Comparison of ENCODE assay signal across 8 mouse cellular contexts in genomic region chr10:7726501-7726812, GRCm38 (mm10). TPM values are rescaled to one million over a fixed set of nuclear protein-coding genes. Genes with fewer than 3 reads are reported as not detected.
DNase-seq lines count a peak whose midpoint lies in the region; ATAC-seq and TF ChIP-seq lines count a peak whose summit lies in the region.

No protein-coding gene starts in this region.

- intact Hi-C loops in heart, adult 2 months (cut with DNase I) = loop anchor here (5.0 kb wide), 2 partner anchors 44 to 56 kb away; partner anchors contain the start of genes Lats1 and Pcmt1

- TF ChIP-seq POLR2A in heart, adult 2 months (IDR thresholded peaks at IDR 0.05; ENCODE audit: insufficient read depth, low read depth, low read length) = no peak
- no peak for TF ChIP-seq POLR2A in CH12.LX (IDR thresholded peaks at IDR 0.05; ENCODE audit: low read depth, low read length)

- dilution Hi-C loops in CH12.LX (cut with MboI; ENCODE audit: extremely low pct_ligation_motif_present, extremely low pct_unique_long_range_greater_than_20kb, low sequenced_read_pairs) = no loop called here

- 0% methylated on average over 8 of the region's 8 CpGs for WGBS in heart, adult 2 months
- 0% methylated on average over 8 of the region's 8 CpGs for WGBS in forebrain, embryonic 13.5 days
- WGBS in liver, embryonic 15.5 days (ENCODE audit: insufficient replicate concordance) = 2% methylated on average over 8 of the region's 8 CpGs

- ATAC-seq in forebrain, embryonic 13.5 days = no peak
- ATAC-seq in liver, embryonic 15.5 days (ENCODE audit: insufficient read depth) = no peak
- no peak for ATAC-seq in cerebellum, adult (ENCODE audit: insufficient number of reproducible peaks, low FRiP score, low TSS enrichment)
- ATAC-seq in monocyte, adult 5-6 weeks (replicated peaks; ENCODE audit: insufficient number of reproducible peaks, low FRiP score, low TSS enrichment, poor library complexity, severe bottlenecking) = no peak

- no peaks in the 10 kb centered on the region for H3K27me3 ChIP-seq in heart, adult 2 months (ENCODE audit: control insufficient read depth, insufficient read depth, low read length)
- H3K27me3 ChIP-seq in CH12.LX (replicated peaks) = no peaks in the 10 kb centered on the region
- H3K27me3 ChIP-seq in forebrain, embryonic 13.5 days = no peaks in the 10 kb centered on the region
- no peaks in the 10 kb centered on the region for H3K27me3 ChIP-seq in liver, embryonic 15.5 days

- TF ChIP-seq EP300 in heart, adult 2 months (IDR thresholded peaks at IDR 0.05; ENCODE audit: insufficient read depth, low read depth, low read length) = no peak
- no peak for TF ChIP-seq EP300 in CH12.LX (IDR thresholded peaks at IDR 0.05; ENCODE audit: low read length)

- DNase-seq in heart, adult 2 months = no peak
- no peak for DNase-seq in heart, postnatal 4 days
- DNase-seq in CH12.LX (ENCODE audit: extremely low read depth) = peak; percentile 7
- DNase-seq in thymus, adult 18-20 months = no peak

- peak overlapping the region; percentile 80 for H3K27ac ChIP-seq in heart, adult 2 months
- H3K27ac ChIP-seq in CH12.LX (ENCODE audit: insufficient read depth, low read depth) = peak overlapping the region; percentile 26; the same call in 1 of the 2 replicates
- peak overlapping the region; percentile 5; the same call in 1 of the 2 replicates for H3K27ac ChIP-seq in forebrain, embryonic 13.5 days
- H3K27ac ChIP-seq in liver, embryonic 15.5 days (replicated peaks) = peak overlapping the region; percentile 82

- H3K4me1 ChIP-seq in heart, adult 2 months (ENCODE audit: control insufficient read depth, insufficient read depth, low read length) = peaks cover 1% of the 10 kb centered on the region; the same call in 1 of the 2 replicates
- H3K4me1 ChIP-seq in CH12.LX (ENCODE audit: control insufficient read depth in 1 of 2, insufficient read depth in 2 of 2) = peaks cover 2 to 37% of the 10 kb centered on the region in 2 experiments; a peak in 3 of 4 replicates
- peaks cover 24% of the 10 kb centered on the region for H3K4me1 ChIP-seq in forebrain, embryonic 13.5 days
- H3K4me1 ChIP-seq in liver, embryonic 15.5 days (replicated peaks) = peaks cover 24% of the 10 kb centered on the region

- peaks cover 4% of the 10 kb centered on the region; the same call in 1 of the 2 replicates for H3K79me2 ChIP-seq in heart, adult 2 months (replicated peaks; ENCODE audit: control insufficient read depth, insufficient read depth, low read length)
- peaks cover 40% of the 10 kb centered on the region for H3K79me2 ChIP-seq in CH12.LX (replicated peaks; ENCODE audit: control insufficient read depth, extremely low read depth, insufficient read depth, poor library complexity, severe bottlenecking)

- in situ Hi-C loops in CH12.LX (cut with MboI; ENCODE audit: low pct_ligation_motif_present, low pct_unique_long_range_greater_than_20kb, low sequenced_read_pairs) = no loop called here

- TF ChIP-seq CTCF in heart, adult 2 months (IDR thresholded peaks at IDR 0.05) = no peak
- TF ChIP-seq CTCF in CH12.LX (conservative IDR thresholded peaks at IDR 0.05 in 1 of 2, IDR thresholded peaks at IDR 0.05 in 1 of 2; ENCODE audit: low read depth in 2 of 2, low read length in 2 of 2) = no peak

- H3K4me2 ChIP-seq in CH12.LX (ENCODE audit: insufficient read depth, low read depth, poor library complexity, severe bottlenecking) = peak overlapping the region; percentile 73
- peak overlapping the region; percentile 91 for H3K4me2 ChIP-seq in forebrain, embryonic 13.5 days
- peak overlapping the region; percentile 90 for H3K4me2 ChIP-seq in liver, embryonic 15.5 days

- H3K9ac ChIP-seq in heart, adult 2 months (ENCODE audit: low read depth, low read length) = peak overlapping the region; percentile 92
- peak overlapping the region; percentile 84 for H3K9ac ChIP-seq in CH12.LX (ENCODE audit: insufficient read depth, low read depth)
- peak overlapping the region; percentile 86 for H3K9ac ChIP-seq in forebrain, embryonic 13.5 days
- H3K9ac ChIP-seq in liver, embryonic 15.5 days = peak overlapping the region; percentile 63

- H3K36me3 ChIP-seq in heart, adult 2 months (ENCODE audit: control insufficient read depth, insufficient read depth, low read length) = no peaks in the 10 kb centered on the region
- peaks cover 0 to 11% of the 10 kb centered on the region in 2 experiments for H3K36me3 ChIP-seq in CH12.LX (replicated peaks in 1 of 2; ENCODE audit: control insufficient read depth in 1 of 2, insufficient read depth in 1 of 2, low read length in 1 of 2)
- H3K36me3 ChIP-seq in forebrain, embryonic 13.5 days (ENCODE audit: poor library complexity, severe bottlenecking) = no peaks in the 10 kb centered on the region
- no peaks in the 10 kb centered on the region for H3K36me3 ChIP-seq in liver, embryonic 15.5 days (replicated peaks)

- H3K4me3 ChIP-seq in heart, adult 2 months = peak overlapping the region; percentile 78
- peak overlapping the region; percentile 69 to 97 (median 76) for H3K4me3 ChIP-seq in CH12.LX (replicated peaks in 1 of 3; ENCODE audit: low read depth in 2 of 3, low read length in 2 of 3, poor library complexity in 1 of 3)
- peak overlapping the region; percentile 82 for H3K4me3 ChIP-seq in forebrain, embryonic 13.5 days
- H3K4me3 ChIP-seq in liver, embryonic 15.5 days (replicated peaks) = peak overlapping the region; percentile 76

- TF ChIP-seq RAD21 in CH12.LX (IDR thresholded peaks at IDR 0.05; ENCODE audit: low read depth, low read length) = no peak

- no peaks in the 10 kb centered on the region for H3K9me3 ChIP-seq in CH12.LX (replicated peaks; ENCODE audit: low read length)
- no peaks in the 10 kb centered on the region for H3K9me3 ChIP-seq in forebrain, embryonic 13.5 days (replicated peaks)
- no peaks in the 10 kb centered on the region for H3K9me3 ChIP-seq in liver, embryonic 15.5 days (replicated peaks)

TF ChIP-seq in CH12.LX, 34 proteins besides CTCF, POLR2A, EP300 and RAD21:
- TF ChIP-seq ZMIZ1 (IDR thresholded peaks at IDR 0.05; ENCODE audit: low read depth, low read length) = no peak
- no peak for TF ChIP-seq MYC (IDR thresholded peaks at IDR 0.05; ENCODE audit: low read depth, low read length)
- no peak for TF ChIP-seq NRF1 (IDR thresholded peaks at IDR 0.05; ENCODE audit: low read depth, low read length)
- TF ChIP-seq JUND (conservative IDR thresholded peaks at IDR 0.05; ENCODE audit: low read depth, low read length) = no peak
- no peak for TF ChIP-seq CHD2 (IDR thresholded peaks at IDR 0.05; ENCODE audit: low read length)
- peak; percentile 48; the same call in 1 of the 2 replicates for TF ChIP-seq TBP (conservative IDR thresholded peaks at IDR 0.05; ENCODE audit: low read depth, low read length)
- no peak for TF ChIP-seq RCOR1 (conservative IDR thresholded peaks at IDR 0.05; ENCODE audit: low read depth, low read length)

RNA-seq across cellular contexts. Expression of gene Katna1, which starts 0.7 kb away (rescaled TPM):
- 10 to 100 TPM; 11.9 to 14.2 TPM for total RNA-seq in heart, adult 2 months (2021)
- 3.7 and 4.4 TPM in 2 replicates for polyA plus RNA-seq in heart, adult 2 months (2012; rRNA removed)
- 10 to 100 TPM; 16.3 to 17.1 TPM for total RNA-seq in heart, postnatal 4 days (2021)
- 36.2 and 37.3 TPM in 2 replicates for total RNA-seq in CH12.LX (2012; rRNA removed)
- 58.5 and 64.2 TPM in 2 replicates for total RNA-seq in CH12.LX (2014; rRNA removed)
- 45.6 and 47.4 TPM in 2 replicates for polyA plus RNA-seq in CH12.LX (2012; ENCODE audit: insufficient read length, low read depth)
- polyA plus RNA-seq in forebrain, embryonic 13.5 days (2015; fragmentation: Nextera tagmentation; extraction: Ambion mirVana) = 50.0 and 52.3 TPM in 2 replicates
- polyA plus RNA-seq in liver, embryonic 15.5 days (2015; fragmentation: Nextera tagmentation; extraction: Ambion mirVana) = 28.6 and 29.6 TPM in 2 replicates
- total RNA-seq in monocyte, adult 5-6 weeks (2017) = 81.5 to 120 TPM (median 106 TPM) in 3 replicates

RNA-seq across cellular contexts. Expression of gene Lats1, which starts 45.4 kb away (rescaled TPM):
- 10 to 100 TPM; 10.8 to 11.5 TPM for total RNA-seq in heart, adult 2 months (2021)
- polyA plus RNA-seq in heart, adult 2 months (2012; rRNA removed) = 5.5 and 9.9 TPM in 2 replicates
- 10 to 100 TPM; 22.1 to 24.2 TPM for total RNA-seq in heart, postnatal 4 days (2021)
- total RNA-seq in CH12.LX (2012; rRNA removed) = 8.5 and 9.2 TPM in 2 replicates
- 12.4 and 13.4 TPM in 2 replicates for total RNA-seq in CH12.LX (2014; rRNA removed)
- 11.6 and 12.3 TPM in 2 replicates for polyA plus RNA-seq in CH12.LX (2012; ENCODE audit: insufficient read length, low read depth)
- polyA plus RNA-seq in forebrain, embryonic 13.5 days (2015; fragmentation: Nextera tagmentation; extraction: Ambion mirVana) = 10.0 and 10.5 TPM in 2 replicates
- 2.3 and 2.5 TPM in 2 replicates for polyA plus RNA-seq in liver, embryonic 15.5 days (2015; fragmentation: Nextera tagmentation; extraction: Ambion mirVana)
- 13.5 to 30.5 TPM (median 15.2 TPM) in 3 replicates for total RNA-seq in monocyte, adult 5-6 weeks (2017)

RNA-seq across cellular contexts. Expression of gene Pcmt1, which starts 45.5 kb away (rescaled TPM):
- 100 to 1,000 TPM in 1 of 2 experiments, 10 to 100 TPM in 1; 92.5 to 101 TPM for total RNA-seq in heart, adult 2 months (2021)
- polyA plus RNA-seq in heart, adult 2 months (2012; rRNA removed) = 35.3 and 61.6 TPM in 2 replicates
- 100 to 1,000 TPM; 106 to 110 TPM for total RNA-seq in heart, postnatal 4 days (2021)
- total RNA-seq in CH12.LX (2012; rRNA removed) (44.4 and 53.7 TPM in 2 replicates), CH12.LX (2014; rRNA removed) (62.2 and 64.5 TPM in 2 replicates)
- polyA plus RNA-seq in CH12.LX (2012; ENCODE audit: insufficient read length, low read depth) = 56.5 and 58.2 TPM in 2 replicates
- 160 TPM in 2 replicates for polyA plus RNA-seq in forebrain, embryonic 13.5 days (2015; fragmentation: Nextera tagmentation; extraction: Ambion mirVana)
- polyA plus RNA-seq in liver, embryonic 15.5 days (2015; fragmentation: Nextera tagmentation; extraction: Ambion mirVana) = 91.2 and 95.5 TPM in 2 replicates
- total RNA-seq in monocyte, adult 5-6 weeks (2017) = 52.2 to 103 TPM (median 83.1 TPM) in 3 replicates

RNA-seq across cellular contexts. Expression of gene Nup43, which starts 59.2 kb away (rescaled TPM):
- 1 to 10 TPM; 4.6 to 6.3 TPM for total RNA-seq in heart, adult 2 months (2021)
- 4.9 and 6.7 TPM in 2 replicates for polyA plus RNA-seq in heart, adult 2 months (2012; rRNA removed)
- total RNA-seq in heart, postnatal 4 days (2021) = 10 to 100 TPM; 14.8 to 15.5 TPM
- 47.9 and 53.8 TPM in 2 replicates for total RNA-seq in CH12.LX (2012; rRNA removed)
- total RNA-seq in CH12.LX (2014; rRNA removed) = 117 and 138 TPM in 2 replicates
- polyA plus RNA-seq in CH12.LX (2012; ENCODE audit: insufficient read length, low read depth) = 66.7 and 73.5 TPM in 2 replicates
- polyA plus RNA-seq in forebrain, embryonic 13.5 days (2015; fragmentation: Nextera tagmentation; extraction: Ambion mirVana) = 54.0 and 58.6 TPM in 2 replicates
- 21.2 and 23.8 TPM in 2 replicates for polyA plus RNA-seq in liver, embryonic 15.5 days (2015; fragmentation: Nextera tagmentation; extraction: Ambion mirVana)
- total RNA-seq in monocyte, adult 5-6 weeks (2017) = 2.0 to 8.1 TPM (median 6.9 TPM) in 3 replicates

Comparison
In these comparisons a context has a peak if more than half of its experiments do, and no peak if none do; other contexts are left out.
1. H3K27ac ChIP-seq: peak in every context shown above with its lines; median percentile 82 in liver, embryonic 15.5 days; 80 in heart, adult 2 months; 26 in CH12.LX; 5 in forebrain, embryonic 13.5 days.